Mouse (Mus musculus) naive thymus-derived CD4-positive, alpha-beta T cell, adult 2 months (primary cell): ENCODE measurements around the gene Ces1d.

Experiments used
- DNase-seq: peaks from one replicate; pipeline ENCODE4 v3.0.0-alpha.2; 2011; ENCODE audit warnings: low read depth

The Ces1d gene

GRCm38 (mm10) chr8:93140696-93141095 lies 56.9 kb downstream of the Ces1d start:
- no peak for DNase-seq

GRCm38 (mm10) chr8:93132196-93132595 lies 65.4 kb downstream of the Ces1d start:
- DNase-seq = peak; percentile 1

- DNase-seq = no peak
These were observed 66.2 kb downstream of the Ces1d start, which contains the start of gene Ces1c for GRCm38 (mm10) chr8:93131233-93131980. Ces1c (minus strand) TSS chr8:93131283.

- DNase-seq = no peak
These were observed 71.2 kb downstream of the Ces1d start for GRCm38 (mm10) chr8:93126476-93126875.

GRCm38 (mm10) chr8:93122005-93122404 lies 75.6 kb downstream of the Ces1d start:
- DNase-seq = no peak
